Mouse (Mus musculus) heart, postnatal 14 days (tissue): ENCODE data around the gene Usp12. TPM values are rescaled to one million over a fixed set of nuclear protein-coding genes. Genes with fewer than 3 reads are reported as not detected.

ENCODE experiments used
- DNase-seq, 2 experiments: peaks; one replicate each; pipeline ENCODE4 v3.0.0; 2021 to 2022
- intact Hi-C: fragments of 180-260 bp; cut with DNase I; formaldehyde crosslinking; loops from one replicate; pipeline ENCODE4 v1.15.1; 2025
- total RNA-seq, 2 experiments: library from RNA; stranded (reverse); gene quantifications; 2 replicates each; pipeline ENCODE4 v1.2.3; 2021

Gene Usp12
- total RNA-seq, 2 experiments from 2014 or later = 17.6 to 18.6 TPM

DNA sequence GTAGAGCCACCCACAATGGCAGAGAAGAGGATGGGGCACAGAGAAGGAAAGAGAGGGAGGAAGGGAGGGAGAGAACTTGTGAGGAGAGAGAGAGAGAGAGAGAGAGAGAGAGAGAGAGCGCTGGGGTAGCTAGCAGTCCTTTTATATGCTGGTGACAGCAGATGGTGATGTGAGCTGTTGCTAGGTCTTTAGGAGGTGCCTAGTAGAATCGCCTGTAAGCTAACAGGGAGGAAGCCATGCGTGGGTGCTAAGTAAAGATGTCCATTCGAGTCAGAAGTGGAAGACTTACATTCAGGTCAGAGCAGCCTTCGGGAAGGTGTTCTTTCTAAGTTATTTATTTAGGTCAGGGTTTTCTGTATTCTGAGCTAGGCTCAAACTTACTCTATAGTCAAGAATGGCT is 15.1 kb upstream of the Usp12 start:
- intact Hi-C loops = no loop called here

DNA sequence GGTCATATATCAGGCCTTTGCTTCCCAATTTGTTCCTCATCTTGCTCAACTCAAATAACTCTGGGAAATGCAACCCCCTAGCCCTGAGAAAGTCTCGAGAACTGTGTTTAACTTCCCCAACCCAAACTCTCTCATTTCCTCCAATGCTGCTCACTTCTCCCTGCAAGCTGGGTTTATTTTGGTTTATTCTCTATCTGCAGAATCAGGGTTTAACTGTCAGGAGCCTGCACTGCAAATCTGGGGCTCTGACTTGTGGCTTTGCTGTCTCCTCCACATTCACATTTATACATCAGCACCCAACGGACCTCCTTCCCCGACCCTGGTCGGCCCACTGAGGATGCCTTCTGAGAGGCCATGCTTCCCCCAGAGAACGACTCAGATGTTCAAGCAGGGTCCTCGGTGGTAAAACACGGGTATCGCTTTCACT is 11.2 kb upstream of the Usp12 start:
- no peak for DNase-seq
- intact Hi-C loops = no loop called here

More for the DNA sequence above, 15.1 kb upstream of the Usp12 start:
- DNase-seq = no peak

DNA sequence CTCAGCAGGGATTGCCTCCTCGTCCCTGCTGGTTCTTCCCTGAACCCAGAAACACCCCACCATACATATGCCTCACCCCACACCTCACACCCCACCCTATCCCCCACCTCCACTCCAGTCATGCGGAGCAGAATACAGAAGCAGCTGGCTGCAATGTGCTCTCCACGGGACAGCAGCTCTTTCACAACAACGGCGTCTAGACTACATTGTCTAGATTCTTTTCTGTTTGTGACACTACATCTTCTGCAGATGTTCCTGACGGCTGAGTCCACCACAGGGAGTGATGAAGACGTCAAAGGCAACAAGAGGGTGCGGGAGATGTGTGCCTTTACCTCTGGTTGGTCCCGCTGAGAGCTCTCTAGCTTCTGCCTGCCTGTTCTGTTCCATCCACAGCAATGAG is 3.2 kb upstream of the Usp12 start:
- DNase-seq = no peak
- intact Hi-C loops = loop anchor here (5.0 kb wide), 1 partner anchor 104 kb away; no protein-coding TSS in a partner anchor

DNA sequence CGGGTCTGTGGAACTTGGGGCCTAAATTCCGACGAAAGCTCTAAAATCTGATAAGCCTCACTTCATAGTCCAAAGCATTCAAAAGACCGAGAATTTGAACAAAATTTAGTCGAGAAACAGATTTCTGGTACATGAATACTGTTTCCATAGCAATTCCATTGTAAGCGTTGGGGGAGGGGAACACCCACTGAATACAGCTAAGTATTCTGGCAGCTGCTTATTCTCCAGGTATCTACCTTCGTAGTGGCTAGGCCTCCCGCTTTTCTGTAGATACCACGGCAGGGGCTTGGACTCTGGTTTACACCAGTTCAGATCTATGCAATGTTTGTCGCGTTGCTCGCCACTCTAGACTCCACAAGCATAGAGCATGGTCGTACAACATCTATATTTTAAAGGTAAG is 922 bp upstream of the Usp12 start:
- intact Hi-C loops = loop anchor here (1.0 to 5.0 kb wide), 4 partner anchors 25 to 107 kb away; partner anchors contain the start of gene Rpl21
- no peak for DNase-seq

DNA sequence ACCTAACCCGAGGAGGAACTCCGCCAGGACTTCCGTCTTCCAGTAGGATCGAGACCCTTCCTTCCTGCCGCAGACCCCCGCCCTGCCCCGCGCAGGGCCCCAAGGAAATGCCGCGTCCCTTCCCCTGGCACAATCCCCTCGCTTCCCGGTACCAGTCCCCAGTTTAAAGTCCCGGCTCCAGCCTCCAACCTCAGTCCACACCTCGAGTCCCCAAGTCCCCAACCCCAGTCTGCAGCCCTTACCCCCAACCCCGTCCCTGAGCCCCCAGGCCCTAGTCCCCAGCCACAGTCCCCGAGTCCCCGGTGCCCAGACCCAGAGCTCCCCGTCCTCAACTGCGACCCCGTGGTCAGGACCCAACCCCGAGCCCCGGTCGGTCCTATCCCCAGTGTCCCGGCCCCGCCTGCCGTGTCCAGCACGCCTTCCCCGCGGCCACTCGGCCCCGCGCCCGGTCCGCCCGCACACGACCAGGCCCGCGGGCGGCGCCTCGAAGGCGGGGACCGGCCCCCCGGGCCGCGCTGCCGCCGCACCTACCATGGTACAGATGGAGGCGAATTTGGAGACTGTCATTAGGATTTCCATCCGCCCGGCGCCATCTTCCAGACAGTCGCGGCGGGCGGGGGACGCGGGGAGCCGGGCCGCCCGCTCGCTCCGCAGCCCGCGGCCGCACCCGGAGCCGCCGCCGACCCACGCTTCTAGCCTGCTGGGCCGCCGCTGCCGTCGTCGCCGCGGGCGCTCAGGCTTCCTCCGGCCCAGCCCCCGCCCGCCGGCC is 538 bp downstream of the Usp12 start:
- DNase-seq = peak; percentile 42 to 52
- intact Hi-C loops = loop anchor here (2.0 to 5.0 kb wide), 4 partner anchors 23 to 87 kb away; partner anchors contain the start of gene Rpl21

DNA sequence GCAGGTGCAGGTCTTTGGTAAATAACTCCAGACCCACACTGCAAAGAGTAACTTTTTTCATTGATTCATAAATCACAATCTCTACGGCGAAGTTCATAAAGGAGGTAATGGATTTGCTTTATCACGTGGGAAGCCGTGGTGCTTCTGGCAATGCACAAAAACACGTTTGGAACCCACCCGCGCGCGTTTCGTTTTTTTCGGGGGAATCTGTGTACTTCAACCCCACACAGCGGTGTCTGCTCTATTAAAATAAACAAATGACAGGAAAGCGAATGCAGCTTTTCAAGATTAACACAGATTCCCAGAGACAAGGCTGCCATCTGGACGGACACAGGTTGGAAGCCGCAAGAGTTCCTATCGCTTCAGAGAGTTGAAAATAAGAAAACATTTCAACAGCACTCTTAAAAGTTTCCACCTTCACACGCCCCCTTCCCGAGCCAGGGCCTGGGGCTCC is 1.1 kb downstream of the Usp12 start:
- DNase-seq = no peak
- intact Hi-C loops = loop anchor here (2.0 to 5.0 kb wide), 4 partner anchors 23 to 86 kb away; partner anchors contain the start of gene Rpl21

DNA sequence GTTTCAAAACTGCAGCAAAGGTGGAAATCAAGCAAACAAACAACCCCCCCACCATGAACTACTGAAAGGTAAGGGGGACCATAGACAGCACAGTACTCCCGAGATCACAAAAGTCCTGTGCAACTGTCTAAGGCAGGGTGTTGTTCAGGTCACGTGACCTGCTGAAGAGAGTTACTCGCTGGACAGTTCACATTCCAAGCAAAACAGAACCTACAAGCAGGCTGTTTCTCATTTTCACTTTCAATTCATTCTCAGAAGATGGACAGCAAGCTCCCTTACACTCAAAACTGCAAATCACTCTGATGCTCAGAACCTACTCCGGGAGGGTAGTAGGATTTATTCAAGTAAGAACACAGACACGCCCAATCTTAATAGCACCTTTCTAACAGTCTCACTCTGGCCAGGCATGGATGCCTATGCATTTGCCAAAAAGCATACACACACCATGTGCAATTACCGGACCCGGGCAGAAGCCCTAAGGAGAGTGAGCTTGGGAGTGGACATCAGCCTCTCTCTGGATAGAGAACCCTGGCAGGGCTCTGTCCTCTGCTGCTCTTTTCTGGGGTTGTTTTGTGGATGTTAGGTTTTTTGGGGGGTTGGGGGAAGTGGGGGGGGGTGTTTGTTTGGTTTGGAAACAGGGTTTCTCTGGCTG is 2.5 kb downstream of the Usp12 start:
- intact Hi-C loops = loop anchor here (5.0 kb wide), 2 partner anchors 65 to 85 kb away; no protein-coding TSS in a partner anchor
- DNase-seq = no peak

DNA sequence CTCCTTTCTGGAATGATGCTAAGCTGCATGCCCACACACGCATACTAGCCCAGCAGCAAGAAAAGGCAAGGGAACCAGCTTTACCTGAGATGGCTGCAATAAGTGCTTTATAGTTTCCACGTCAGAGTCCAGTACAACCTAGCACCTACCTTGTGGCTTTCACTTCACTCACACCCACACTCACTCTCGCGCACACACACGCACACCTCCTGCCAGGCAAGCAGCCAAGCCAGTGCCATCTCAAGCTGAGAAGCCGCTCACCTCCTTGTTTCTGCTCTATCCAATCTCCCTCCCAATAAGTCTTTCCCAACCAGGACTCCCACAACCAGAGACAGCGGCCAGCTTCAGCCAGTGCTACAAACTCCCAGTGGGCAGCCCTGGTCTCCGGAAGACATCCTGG is 3.9 kb downstream of the Usp12 start:
- no peak for DNase-seq
- intact Hi-C loops = loop anchor here (5.0 kb wide), 2 partner anchors 64 to 84 kb away; no protein-coding TSS in a partner anchor

DNA sequence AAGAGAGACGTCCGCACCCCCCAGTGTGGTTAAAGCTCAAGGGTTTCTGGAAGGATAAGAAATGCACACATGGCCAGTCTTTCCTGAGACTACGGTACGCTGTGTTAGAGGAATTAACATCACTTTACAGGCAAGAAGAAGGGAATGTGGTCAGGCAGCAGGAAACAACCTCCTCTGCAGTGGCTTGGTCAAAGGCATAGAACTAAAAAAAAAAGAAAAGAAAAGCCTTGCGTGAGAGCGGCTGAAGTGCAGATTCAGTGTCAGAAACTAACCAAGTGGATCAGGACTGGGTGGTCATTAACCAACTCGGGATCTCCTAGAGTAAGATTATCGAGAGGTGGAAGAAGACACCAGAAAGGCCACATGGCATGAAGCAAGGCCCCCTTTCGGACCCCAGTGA is 5.4 kb downstream of the Usp12 start:
- no peak for DNase-seq
- intact Hi-C loops = no loop called here

DNA sequence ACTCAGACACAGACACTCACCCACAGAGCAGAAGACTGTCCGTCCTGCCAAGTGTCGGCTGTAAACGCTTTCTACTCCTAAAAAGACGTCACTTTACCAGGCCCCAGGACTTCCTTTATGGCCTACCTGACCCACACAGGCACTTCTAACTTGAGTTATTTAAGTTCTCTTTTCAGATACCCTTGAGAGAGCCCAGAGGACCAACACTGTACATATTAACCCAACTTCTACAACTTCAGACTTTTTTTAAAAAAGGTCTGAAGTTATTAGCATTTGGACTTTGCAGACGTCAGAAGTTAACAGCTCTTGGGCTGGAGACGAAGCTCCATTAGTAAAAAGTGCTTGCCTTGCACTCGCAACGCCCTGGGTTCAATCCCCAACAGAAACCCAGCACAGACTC is 8.7 kb downstream of the Usp12 start:
- intact Hi-C loops = no loop called here
- DNase-seq = no peak

DNA sequence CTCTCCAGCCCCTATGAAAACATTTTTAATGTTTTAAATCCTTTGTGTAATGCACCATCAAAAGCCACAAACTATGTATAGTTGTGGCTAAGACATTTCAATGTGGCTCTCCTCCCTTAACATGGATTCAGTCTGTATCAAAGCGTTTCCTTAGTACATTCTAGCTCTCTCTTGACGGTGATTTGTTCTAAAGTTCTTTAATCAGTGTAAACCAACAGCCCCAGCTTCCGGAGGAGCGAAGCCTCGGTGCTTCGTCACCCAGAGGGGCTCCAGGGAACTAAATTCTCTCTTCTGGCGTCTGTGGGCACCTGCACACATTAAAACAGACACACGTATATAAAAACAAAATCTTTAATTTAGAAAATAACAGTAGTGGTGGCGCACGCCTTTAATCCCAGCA is 10.9 kb downstream of the Usp12 start:
- intact Hi-C loops = no loop called here
- DNase-seq = no peak

DNA sequence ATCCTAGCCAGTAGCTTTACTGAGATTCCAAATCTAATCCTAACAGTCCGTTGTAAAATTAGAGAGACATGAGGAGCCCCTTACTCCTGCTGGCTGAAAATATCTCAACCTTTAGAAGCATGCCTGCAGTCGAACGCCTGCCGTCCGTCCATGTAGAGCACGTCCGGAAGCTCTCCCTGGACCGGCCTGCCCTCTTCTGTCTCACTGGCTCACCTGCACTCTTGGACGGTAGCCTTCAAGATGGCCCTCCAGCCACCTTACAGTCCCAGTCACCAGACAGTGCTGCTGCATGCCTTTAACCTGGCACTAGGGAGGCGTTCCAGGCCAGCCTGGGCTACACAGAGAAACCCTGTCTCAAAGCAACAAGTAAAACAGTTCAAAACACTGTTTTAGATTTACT is 11.5 kb downstream of the Usp12 start:
- intact Hi-C loops = no loop called here
- no peak for DNase-seq

DNA sequence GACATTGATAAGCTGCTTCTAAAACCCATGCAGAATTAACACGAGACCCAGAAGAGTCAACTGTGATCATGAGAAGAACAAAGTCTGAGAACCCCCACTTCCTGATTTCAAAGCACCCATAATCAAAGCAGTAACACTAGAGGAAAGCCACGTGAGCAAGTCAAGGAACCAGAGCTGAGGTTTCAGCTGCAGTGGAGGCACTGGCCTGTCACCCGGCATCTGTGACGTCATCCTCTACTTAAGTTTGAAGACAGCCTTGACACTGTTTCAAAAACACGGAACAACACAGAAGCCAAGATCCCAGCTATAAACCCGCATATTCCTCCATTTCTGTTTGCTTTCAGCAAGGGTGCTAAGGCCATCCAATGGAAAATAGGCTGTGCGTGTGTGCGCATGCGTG is 13.1 kb downstream of the Usp12 start:
- intact Hi-C loops = no loop called here
- no peak for DNase-seq

DNA sequence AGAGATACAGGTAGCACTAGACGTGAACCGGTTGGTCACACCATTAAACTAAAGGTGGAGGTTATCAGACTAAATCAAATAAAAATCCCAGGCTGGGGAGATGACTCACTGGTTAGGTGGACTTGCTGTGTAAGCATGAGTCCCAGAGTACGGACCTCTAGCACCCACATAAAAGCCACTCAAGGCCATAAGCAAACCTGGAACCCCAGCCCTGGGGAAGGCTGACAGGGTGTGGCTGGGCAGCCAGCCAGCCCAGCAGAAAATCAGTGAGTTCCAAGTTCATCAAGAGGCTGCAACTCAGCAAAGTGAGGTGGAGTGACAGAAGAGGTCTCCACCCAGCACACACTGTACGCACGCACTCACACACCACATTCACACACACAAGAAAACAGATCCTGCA is 14.9 kb downstream of the Usp12 start:
- DNase-seq = peak in 1 of 2 experiments; percentile 21
- intact Hi-C loops = no loop called here

DNA sequence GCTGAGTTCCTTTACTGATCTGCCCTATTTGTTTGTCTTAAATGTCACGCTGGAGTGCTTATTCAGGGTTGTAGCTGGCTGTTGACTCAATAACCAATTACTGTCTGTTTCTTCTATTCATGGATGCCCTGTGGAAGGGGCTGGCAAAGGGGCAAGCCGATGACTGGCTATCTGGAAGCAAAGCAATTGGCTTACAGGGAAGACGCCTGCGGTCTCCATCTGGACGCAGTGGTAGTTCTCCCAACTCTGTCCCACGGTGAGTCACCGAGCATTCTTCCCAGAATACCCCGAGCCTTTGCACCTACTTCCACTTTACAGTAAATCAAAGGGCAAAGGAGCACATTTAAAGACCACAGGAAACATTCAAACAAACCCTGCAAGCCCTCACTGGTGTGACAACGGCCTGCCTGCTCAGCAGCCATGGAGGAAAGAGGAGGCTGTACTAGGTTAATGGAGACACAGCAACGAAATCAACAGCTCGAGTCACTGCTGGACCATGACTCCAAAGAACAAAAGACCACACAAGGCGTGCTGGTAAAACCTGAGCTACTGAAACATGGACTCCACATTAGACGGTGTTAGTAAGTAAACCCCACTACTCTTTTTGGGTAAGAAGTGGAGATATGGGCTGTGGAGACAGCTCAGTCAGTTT is 17.7 kb downstream of the Usp12 start:
- intact Hi-C loops = no loop called here
- DNase-seq = no peak

DNA sequence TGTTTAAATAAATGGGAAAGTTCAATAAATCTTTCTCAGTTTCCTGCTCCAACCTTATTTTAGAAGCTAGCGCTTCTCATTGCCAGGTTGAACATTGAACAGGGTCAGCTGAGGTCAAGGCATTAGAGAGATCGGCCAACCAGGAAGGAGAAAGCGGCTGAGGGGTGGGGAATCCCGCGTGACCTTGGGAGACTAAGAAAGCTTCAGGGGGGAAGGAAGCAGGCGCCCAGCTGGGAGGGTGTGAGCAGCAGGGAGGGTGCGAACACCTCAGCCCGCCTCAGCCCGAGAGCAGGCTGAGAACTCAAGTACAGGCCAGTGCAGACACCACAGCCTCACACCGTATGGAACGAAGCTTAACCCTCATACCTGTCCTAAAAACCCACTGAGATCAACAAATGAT is 22.8 kb downstream of the Usp12 start:
- peak; percentile 52 to 63 for DNase-seq
- intact Hi-C loops = loop anchor here (2.0 kb wide), 1 partner anchor 23 kb away; the partner anchor contains the start of gene Usp12

DNA sequence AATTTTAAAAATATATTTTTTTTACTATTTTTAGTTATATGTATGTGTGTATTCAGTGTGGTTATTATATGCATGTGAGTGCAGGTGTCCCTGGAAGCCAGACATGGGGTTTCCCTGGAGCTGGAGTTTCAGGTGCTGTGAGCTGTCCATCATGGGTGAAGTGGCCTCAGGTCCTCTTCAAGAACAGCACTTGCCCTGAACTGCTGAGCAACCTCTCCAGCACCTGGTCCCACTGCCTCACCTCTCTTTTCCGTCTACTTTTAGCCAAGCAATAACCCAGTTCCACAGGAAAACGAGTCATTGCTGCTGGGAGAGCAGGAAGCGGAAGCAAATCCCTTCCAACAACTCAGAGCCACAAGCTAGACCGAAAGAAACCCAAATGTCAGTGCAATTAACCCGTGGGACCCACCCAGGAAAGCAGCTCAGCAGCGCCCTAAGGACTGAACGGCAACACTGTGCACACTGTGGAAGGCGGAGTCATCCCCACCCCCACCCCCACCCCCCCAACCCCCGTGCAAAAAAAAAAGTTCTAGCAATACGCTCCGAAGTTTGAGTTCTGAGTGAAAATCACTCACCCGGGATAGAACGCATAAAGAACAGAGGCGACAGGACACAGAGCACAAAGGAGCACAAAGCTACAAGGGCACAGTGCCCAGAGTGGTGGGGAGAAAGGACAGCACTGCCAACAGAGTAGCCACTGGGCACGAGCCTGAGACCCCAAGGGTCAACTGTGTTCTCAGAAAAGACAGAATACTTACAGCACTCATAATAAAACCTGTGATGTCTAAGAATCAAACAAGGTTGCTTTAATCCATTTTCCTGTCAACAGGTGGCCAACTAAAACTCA is 24.6 kb downstream of the Usp12 start:
- intact Hi-C loops = loop anchor here (2.0 kb wide), 1 partner anchor 25 kb away; the partner anchor contains the start of gene Usp12
- no peak for DNase-seq

DNA sequence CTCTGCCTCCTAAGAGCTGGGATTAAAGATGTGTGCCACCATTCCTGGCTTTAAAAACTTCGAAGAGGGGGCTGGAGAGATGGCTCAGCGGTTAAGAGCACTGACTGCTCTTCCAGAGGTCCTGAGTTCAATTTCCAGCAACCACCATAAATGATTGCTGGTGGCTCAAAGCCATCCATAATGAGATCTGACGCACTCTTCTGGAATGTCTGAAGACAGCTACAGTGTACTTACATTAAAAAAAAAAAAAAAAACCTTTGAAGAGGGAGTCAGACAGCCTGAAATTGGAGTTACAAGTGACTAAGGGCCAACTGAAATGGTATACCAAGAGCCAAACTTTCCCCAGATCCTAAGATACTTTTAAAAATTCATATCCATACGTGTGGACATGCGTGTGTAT is 29.0 kb downstream of the Usp12 start:
- no peak for DNase-seq
- intact Hi-C loops = no loop called here

DNA sequence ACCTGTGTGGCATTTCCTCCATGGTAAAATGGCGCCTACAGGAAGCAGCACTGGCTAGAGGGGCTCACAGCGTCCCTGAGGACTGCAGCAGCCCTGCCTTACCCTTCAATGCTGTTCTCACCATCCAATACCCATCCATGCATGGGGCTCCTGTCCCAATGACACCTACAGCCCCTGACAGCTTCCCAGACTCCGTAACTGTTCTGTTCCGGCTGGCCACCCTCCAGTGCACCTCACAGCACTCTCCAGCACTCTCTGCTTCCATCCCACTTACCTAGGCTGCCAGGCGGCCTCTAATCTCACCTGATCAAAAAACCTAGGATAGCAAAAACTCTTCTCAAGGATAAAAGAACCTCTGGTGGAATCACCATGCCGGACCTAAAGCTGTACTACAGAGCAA is 35.6 kb downstream of the Usp12 start:
- DNase-seq = no peak
- intact Hi-C loops = no loop called here

DNA sequence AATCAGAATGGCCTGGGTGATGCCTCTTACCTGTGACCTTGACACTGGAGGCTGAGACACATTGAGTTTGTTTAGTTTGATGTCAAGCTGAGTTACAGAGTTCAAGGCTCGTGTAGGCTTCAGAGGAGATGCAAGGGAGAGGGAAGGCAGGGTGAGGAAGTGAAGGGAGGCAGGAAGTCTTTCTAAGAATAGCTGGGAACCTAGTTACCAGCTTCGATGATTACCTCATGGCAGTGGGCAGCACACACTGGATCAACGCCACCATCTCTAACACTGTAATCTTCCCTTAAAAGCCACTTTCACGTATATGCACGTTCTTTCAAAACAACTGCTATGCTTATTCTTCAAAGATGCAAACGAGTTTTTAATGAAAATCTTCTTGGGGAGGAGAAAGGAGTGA is 36.9 kb downstream of the Usp12 start:
- intact Hi-C loops = no loop called here
- no peak for DNase-seq
